Mouse (Mus musculus) layer of hippocampus, postnatal 10 days (tissue): ENCODE measurements at regions not wholly inside any gene's neighbourhood (a gene's known extent, or its start where the extent isn't known, plus 50 kb on each side); places are given as distances from the start of the nearest gene placed in this dataset.
"Not testable (repeated sequence)": the region's sequence is repeated elsewhere in the genome, so short reads cannot be mapped to it uniquely, and the experiment has no call there.

Experiments used
- DNase-seq, 2 experiments: peaks; one replicate each; pipeline ENCODE4 v3.0.0; 2021; ENCODE audit warnings: low spot score in 2 of 2

DNA sequence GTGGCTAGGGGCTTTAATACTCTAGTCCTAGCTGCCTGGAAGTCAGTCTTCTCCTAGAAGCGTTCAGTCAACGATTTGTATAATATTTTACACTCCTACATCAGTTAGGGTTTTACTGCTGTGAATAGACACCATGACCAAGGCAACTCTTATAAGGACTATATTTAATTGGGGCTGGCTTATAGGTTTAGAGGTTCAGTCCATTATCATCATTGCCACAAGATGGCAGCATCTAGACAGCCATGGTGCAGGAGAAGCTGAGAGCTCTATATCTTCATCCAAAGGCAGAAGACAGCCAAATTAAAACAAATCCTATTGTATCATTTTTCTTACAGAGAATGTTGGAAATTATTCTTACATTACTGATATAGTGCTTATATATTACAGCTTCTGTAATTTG is 167.0 kb upstream of the Ndn start:
- DNase-seq, result no peak

DNA sequence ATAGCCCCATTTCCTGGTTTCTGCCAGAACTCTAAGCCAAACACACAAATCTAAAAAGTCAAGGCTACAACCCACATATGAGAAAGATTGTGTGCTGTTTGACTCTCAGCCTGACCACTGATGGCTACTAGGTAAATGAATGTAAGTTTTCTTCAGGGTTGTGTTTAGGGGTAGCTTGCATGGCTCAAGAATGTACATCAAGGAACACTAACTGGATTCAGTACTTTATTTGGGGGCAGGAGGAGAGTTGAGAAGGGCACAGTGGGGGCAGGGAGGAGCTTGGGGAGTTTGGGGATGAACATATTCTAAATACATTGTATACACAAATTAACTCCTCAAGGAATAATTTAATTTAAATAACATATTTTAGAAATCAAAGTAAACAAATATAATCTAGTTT is 137.8 kb upstream of the Ndn start:
- DNase-seq, result no peak

DNA sequence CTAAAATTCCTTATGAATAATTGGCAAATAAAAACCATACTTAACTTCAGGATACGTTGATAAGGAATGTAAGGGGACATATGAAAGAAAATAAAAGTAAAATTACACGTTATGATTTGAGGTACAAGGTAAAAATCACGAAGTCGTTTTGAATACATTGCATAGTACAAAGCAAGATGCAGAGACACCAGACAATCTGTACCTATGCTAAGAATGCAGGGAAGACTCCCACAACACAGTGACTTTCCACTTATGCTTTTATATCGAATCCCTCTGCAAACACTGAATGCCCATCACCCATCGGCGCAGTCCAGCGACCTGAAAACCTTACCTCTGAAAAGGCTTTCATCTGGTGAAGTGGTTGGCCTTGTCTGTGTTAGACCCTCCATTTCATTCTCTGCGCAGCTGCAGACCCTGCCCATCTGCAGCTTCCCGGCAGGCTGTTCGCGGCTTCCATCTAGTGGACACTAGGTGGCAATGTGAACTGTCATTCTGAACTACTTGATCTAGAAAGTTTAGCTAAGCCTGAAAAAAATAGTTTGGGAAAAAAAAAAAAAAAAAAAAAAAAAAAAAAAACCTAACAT is 137.2 kb upstream of the Ndn start:
- peak; percentile 34 to 56 for DNase-seq

DNA sequence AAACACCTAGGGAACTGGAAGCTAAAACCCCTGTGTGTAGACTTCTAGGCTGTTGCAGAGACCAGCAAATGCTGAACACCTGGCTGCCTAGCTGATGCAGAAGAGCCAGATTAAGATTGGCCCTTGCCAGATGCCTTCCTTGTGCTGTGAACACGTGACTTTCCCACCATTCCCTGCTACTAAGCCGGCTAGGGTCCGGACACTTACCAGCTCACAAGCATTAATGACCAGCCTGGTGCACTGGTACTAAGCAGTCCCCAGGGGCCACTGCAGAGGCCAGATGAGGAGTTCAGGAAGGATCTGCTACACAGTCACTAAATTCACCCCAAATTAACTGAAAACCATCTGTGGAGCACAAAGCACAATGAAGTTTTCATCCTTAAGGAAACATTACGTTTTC is 121.2 kb upstream of the Ndn start:
- peak in 1 of 2 experiments; percentile 13 for DNase-seq

DNA sequence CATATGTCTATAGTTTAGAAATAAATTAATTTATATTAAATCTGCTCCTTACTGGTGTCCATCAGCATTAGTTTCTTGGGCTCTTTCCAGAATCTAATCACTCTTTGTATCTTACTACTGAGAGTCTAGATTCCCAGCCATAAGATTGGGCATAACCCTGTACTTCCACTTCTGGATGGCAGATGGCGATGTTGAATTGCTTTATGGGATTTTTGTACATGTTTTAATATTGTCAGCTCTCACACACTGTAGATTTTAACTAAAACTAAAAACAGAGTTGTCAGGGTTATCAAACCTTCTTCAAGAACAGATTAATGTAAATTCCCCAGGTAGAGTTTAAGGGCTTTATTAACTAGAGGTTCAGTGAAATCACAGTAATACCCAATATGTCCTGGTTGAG is 118.6 kb upstream of the Ndn start:
- DNase-seq, result peak in 1 of 2 experiments; percentile 40

DNA sequence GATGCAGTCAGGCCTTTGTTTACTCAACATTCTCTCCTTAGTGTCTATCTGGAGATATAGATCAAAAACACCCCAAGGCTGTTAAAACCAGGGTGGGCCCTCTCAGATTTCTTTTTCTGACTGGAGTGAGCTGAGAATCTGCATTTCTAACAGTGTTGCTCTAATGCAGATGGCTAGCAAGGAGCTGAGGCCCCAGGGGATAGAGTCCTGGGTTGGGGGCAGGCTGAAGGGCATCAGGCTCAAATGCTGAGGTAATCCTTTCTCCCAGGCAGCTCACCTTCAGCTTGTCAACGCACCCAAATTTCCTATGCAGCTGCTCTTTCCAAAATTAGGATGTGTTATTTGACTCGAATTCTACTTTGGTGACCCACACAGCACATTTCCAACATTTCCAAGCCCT is 115.7 kb upstream of the Ndn start:
- peak in 1 of 2 experiments; percentile 8 for DNase-seq

DNA sequence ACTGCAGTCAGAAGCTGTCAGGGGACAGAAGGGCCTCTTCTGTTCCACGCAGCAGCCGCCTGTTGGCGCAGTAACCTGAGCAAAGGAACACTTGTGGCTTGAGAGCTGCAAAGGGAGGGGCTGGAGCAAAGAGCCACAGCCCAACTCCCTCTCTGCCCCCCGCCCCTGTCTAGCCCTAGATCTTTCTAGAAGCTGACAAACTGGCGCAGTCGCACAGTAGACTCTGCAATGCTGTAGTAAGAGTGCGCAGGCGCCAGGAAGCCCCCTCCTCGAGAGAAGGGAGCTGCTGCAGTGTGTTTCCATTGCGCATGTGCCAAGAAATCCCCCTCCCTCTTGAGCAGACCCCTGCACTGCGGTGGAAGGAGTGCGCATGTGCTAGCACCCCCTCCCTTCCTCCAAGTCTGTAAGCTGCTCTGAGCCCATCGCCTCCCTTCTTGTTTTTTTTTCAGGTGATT is 115.2 kb upstream of the Ndn start:
- DNase-seq, result peak; percentile 54 to 71

DNA sequence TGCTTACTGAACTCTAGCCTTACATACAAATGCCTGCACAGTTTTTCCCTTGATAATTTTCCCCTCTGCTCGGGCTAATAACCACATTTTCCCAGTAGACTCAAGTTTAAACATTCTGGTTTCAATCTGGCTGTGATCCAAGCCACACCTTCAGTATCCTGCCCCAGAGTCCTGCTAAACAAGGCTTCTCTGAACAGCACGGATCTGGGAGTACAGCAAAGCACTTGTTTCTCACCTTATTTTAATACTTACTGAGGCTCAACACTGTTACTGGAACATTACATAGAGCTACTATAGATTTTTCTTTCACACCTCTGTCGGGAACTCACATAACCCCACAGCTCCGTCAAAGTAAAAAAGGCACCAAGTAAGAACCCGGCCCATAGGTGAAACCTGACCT is 114.3 kb upstream of the Ndn start:
- DNase-seq, result no peak

DNA sequence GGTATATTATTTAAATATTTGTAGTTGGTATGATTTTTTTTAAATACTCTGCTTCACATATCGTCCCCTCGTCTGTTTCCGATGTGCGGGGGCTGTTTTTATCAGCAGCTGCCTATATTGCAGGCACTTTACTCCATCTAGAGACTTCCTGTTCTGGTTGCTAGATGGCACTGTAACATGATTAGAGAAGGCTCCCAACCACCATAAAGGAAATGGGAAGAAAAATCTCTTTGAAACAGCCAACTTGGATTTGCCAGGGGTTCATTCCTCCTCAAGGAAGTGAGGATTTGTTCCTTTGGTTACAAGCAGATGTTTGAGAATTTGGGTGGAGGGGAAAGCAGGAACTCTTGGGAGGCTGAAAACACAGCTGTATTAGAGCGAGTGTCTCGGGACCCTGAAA is 112.3 kb upstream of the Ndn start:
- peak in 1 of 2 experiments; percentile 10 for DNase-seq

DNA sequence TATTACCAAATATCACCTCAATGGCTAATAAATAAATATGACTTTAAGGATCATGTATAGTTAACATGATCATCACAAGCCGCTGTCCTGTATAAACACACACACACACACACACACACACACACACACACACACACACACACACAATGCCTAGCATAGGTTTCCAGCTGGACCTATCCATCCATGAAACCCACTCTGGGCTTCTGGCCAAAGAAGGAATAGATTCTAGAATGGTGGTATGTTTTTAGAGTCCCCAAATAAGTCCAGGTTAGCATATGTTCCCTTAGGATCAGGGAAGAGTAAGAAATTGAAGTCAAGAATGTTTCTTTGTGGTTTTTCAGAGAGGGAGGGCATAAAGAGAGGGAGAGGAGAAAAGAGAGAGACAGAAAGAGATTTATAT is 110.6 kb upstream of the Ndn start:
- DNase-seq, result no peak

DNA sequence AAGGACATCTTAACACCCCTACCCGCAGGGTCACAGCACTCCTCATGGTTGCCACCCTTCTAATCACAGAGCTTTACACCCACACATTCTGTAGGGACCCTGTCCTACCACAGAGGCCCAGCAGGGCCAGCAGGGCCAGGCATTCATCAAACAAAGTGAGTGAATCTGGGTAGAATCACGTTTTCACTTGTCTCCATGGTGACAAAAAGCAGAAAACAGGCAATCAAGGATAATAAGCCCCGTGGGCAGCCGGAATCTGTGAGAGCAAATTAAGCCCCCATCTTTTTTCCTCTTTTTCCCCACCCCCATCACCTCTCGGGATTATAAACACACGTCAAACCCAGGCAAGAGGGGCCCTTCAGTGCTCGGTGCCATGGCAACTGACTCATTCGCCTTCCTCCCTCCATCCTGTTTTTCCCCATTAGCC is 84.7 kb upstream of the Ndn start:
- peak; percentile 8 to 11 for DNase-seq

DNA sequence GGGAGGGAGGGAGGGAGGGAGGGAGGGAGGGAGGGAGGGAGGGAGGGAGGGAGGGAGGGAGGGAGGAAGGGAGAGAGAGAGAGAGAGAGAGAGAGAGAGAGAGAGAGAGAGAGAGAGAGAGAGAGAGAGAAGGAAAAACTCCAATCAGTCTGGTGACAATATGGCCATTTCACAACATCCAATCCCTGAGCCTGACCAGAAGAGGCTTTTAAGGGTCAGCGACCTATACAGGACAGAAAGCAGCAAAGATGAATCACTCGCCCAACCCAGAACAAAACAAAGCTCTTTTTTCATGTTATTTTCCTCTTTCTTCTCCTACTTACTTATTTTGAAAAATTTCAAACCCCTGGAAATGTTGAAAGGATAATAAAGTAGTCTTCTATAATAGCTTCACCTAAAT is 84.2 kb upstream of the Ndn start:
- not testable (repeated sequence) for DNase-seq

DNA sequence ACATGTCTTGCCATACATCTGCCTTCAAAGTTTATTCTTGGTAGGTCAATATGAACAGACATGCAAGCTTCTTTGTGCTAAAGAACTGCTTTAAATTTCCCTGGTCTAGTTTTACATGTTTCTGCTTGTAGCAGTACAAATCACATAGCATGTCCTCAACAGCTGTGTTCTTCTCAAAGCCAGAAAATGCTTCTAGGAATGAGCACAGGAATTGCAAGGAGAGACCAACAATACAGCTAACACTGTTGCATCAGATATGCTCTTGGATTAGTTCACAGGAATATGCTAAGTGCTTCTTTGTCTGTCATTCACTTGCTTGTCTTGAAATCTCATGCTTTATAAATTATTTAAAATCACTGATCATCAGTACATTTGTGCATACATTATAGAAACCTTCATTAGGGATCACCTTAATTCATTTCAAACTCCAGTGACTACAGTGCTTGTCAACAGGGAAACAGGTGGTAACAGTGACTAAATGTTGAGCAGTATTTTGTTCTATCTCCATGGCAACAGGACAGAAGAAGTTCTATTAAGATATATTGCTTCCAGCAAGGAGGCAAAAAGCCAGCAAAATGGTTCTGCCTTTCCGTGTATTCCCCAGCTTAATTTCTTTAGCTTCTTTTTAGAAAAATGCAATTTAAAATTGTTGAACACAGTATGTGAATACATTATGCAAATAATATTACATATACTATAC is 77.1 kb upstream of the Ndn start:
- DNase-seq, result no peak

DNA sequence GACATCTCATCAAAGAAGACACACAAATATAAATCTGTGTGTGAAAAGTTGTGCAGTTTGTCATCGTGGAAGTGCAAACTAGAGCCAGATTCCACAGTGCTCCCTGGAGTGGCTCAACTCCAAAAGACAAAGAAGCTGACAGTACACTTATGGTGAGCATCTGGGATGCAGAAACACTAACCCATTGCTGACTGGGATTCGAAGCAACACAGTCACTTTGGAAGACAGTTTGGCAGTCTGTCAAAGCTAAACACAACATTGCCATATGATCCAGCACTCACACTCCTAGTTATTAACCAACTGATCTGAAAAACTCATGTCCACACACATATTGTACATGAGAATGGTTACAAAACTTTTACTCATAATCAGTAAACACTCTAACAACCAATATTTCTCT is 70.2 kb upstream of the Ndn start:
- no peak for DNase-seq

DNA sequence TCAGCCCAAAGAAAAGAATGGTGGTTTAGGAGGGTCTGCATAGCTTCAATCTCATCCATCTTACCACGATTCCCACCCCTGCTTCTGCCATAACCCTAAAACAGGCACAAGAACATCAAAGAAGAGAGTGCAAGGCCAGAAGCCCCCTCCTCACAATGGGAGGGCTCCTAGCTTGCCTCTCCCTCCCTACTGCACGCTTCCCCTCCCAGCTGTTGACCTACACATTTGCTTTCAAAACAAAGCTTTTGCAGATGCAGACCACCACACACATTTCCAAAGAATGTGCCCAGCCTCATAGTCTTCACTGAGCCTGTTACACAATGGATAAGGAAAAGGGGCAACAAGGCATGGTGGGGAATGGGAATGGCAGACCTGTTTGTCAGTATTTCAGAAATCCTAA is 67.9 kb upstream of the Ndn start:
- DNase-seq, result no peak

DNA sequence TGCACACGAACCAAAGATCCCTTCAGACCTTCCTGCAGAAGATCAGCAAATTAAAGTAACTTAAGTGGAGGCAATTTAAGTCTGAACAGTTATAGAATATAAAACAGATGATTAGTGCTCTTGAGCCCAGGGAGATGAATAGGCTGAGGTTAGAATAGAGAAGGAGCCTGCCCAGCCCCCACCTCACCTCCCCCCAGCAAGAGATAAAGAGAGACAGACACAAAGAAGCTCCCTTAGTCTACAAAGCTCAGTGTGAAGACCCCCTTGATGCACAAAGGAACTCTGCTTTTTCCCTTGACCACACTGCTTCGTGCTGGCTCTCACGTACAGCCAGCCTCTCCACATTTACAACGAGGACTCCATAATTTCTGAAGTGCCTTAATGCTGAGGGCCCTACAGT is 67.3 kb upstream of the Ndn start:
- no peak for DNase-seq
